Mouse (Mus musculus): ENCODE data around the gene Crabp2. TPM values are rescaled to one million over a fixed set of nuclear protein-coding genes. Genes with fewer than 3 reads are reported as not detected.
A peak's percentile ranks its signal among the peaks of the same experiment; 100 is the strongest.

Crabp2 gene
- total and polyA plus RNA-seq, 3 experiments, result 0.38 to 1.0 TPM; not detected in 1

DNA sequence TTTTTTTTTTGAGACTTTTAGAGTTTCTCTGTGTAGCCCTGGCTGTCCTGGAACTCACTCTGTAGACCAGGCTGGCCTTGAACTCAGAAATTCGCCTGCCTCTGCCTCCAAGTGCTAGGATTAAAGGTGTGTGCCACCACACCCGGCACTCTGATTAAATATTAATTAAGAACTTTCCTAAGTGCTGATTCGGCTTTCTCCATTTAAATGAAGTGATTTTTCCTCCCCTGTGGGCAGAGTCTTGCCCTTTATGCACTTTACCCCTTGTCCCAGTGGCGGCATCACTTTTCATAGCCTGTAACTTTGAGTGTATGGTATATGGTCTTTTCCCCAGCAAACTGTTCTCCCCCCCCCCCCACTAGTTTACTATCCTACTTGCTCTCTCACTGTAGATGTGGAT, 13.3 kb upstream of the Crabp2 start:
- dilution Hi-C loops (cut with MboI; ENCODE audit: extremely low pct_ligation_motif_present, extremely low pct_unique_long_range_greater_than_20kb, low sequenced_read_pairs), result no loop called here
- H3K27me3 ChIP-seq (replicated peaks), result no peaks in the 10 kb centered on the region
- no peak overlapping the region for H3K27ac ChIP-seq (ENCODE audit: insufficient read depth, low read depth)
- peaks cover 71% of the 10 kb centered on the region for H3K79me2 ChIP-seq (replicated peaks; ENCODE audit: control insufficient read depth, extremely low read depth, insufficient read depth, poor library complexity, severe bottlenecking)
- no peak overlapping the region for H3K4me2 ChIP-seq (ENCODE audit: insufficient read depth, low read depth, poor library complexity, severe bottlenecking)
- TF ChIP-seq JUND (conservative IDR thresholded peaks at IDR 0.05; ENCODE audit: low read depth, low read length), result no peak
- TF ChIP-seq ZMIZ1 (IDR thresholded peaks at IDR 0.05; ENCODE audit: low read depth, low read length), result no peak
- TF ChIP-seq JUN (IDR thresholded peaks at IDR 0.05; ENCODE audit: insufficient read depth, low read depth, low read length), result no peak
- TF ChIP-seq TCF12 (IDR thresholded peaks at IDR 0.05; ENCODE audit: low read depth, low read length), result no peak
- no peak for TF ChIP-seq ZNF384 (IDR thresholded peaks at IDR 0.05; ENCODE audit: low read depth, low read length)
- TF ChIP-seq ETS1 (conservative IDR thresholded peaks at IDR 0.05; ENCODE audit: low read depth, low read length), result no peak
- TF ChIP-seq RAD21 (IDR thresholded peaks at IDR 0.05; ENCODE audit: low read depth, low read length), result no peak
- no peaks in the 10 kb centered on the region for H3K9me3 ChIP-seq (replicated peaks; ENCODE audit: low read length)
- no peak overlapping the region for H3K4me3 ChIP-seq (replicated peaks in 1 of 3; ENCODE audit: low read depth in 2 of 3, low read length in 2 of 3, poor library complexity in 1 of 3)
- DNase-seq (ENCODE audit: extremely low read depth), result no peak
- H3K36me3 ChIP-seq (replicated peaks in 1 of 2; ENCODE audit: control insufficient read depth in 1 of 2, insufficient read depth in 1 of 2, low read length in 1 of 2), result peaks cover 52 to 79% of the 10 kb centered on the region in 2 experiments
- in situ Hi-C loops (cut with MboI; ENCODE audit: low pct_ligation_motif_present, low pct_unique_long_range_greater_than_20kb, low sequenced_read_pairs), result no loop called here
- peaks cover 10 to 58% of the 10 kb centered on the region in 2 experiments for H3K4me1 ChIP-seq (ENCODE audit: control insufficient read depth in 1 of 2, insufficient read depth in 2 of 2)
- H3K9ac ChIP-seq (ENCODE audit: insufficient read depth, low read depth), result no peak overlapping the region

DNA sequence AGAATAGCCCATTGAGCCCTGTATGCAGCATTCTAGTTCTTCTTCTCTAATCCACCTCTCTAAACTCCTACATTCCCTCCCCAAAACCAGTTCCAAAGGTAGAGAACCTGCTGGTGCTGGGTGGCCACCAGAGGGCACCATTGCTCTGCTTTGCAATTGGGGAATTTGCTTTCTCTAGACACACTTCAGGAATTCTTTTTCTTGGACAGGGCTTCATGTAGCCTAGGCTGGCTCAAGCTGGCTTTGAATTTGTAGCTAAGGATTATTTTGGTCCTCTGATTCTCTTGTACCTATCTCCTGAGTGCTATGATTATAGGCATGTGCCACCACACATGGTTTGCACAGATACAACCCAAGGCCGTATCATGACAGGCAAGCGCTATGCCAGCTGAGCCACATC, 12.7 kb upstream of the Crabp2 start:
- TF ChIP-seq TCF12 (IDR thresholded peaks at IDR 0.05; ENCODE audit: low read depth, low read length), result no peak
- no peak for TF ChIP-seq ZC3H11A (IDR thresholded peaks at IDR 0.05; ENCODE audit: low read depth, low read length)
- peak; percentile 70 for TF ChIP-seq RAD21 (IDR thresholded peaks at IDR 0.05; ENCODE audit: low read depth, low read length)
- no peak for TF ChIP-seq ZMIZ1 (IDR thresholded peaks at IDR 0.05; ENCODE audit: low read depth, low read length)
- TF ChIP-seq CTCF (conservative IDR thresholded peaks at IDR 0.05 in 1 of 2, IDR thresholded peaks at IDR 0.05 in 1 of 2; ENCODE audit: low read depth in 2 of 2, low read length in 2 of 2), result peak; percentile 86 to 92
- TF ChIP-seq SMC3 (IDR thresholded peaks at IDR 0.05; ENCODE audit: low read depth, low read length), result peak; percentile 72
- TF ChIP-seq POLR2A (IDR thresholded peaks at IDR 0.05; ENCODE audit: low read depth, low read length), result peak; percentile 33; the same call in 1 of the 2 replicates
- Histone ChIP-seq H3K36me3 (replicated peaks in 1 of 2; ENCODE audit: control insufficient read depth in 1 of 2, insufficient read depth in 1 of 2, low read length in 1 of 2) (peaks cover 55 to 83% of the 10 kb centered on the region in 2 experiments), H3K4me3 (replicated peaks in 1 of 3; ENCODE audit: low read depth in 2 of 3, low read length in 2 of 3, poor library complexity in 1 of 3) (no peak overlapping the region)

DNA sequence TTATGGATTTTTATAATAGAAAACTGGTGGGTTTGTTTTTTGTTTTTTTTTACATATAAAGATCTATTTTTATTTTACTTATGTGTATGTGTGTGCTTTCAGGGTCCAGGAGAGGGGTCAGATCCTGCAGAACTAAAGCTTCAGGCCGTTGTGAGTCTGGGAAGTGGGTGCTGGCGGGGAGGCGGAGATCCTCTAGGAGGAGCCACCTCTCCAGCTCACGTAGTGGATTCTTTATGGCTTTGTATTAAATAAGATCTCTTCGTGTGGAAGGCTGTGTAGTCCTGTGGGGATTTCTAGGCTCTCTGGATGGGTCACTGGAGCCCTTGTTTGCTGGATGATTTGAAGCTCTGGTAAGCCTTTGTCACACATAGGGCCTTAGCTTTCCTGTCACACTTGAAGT, 7.9 kb upstream of the Crabp2 start:
- Histone ChIP-seq H3K4me3 (replicated peaks in 1 of 3; ENCODE audit: low read depth in 2 of 3, low read length in 2 of 3, poor library complexity in 1 of 3) (no peak overlapping the region), H3K36me3 (replicated peaks in 1 of 2; ENCODE audit: control insufficient read depth in 1 of 2, insufficient read depth in 1 of 2, low read length in 1 of 2) (peaks cover 62 to 91% of the 10 kb centered on the region in 2 experiments), H3K27ac (ENCODE audit: insufficient read depth, low read depth) (no peak overlapping the region), H3K27me3 (replicated peaks) (no peaks in the 10 kb centered on the region), H3K4me1 (ENCODE audit: control insufficient read depth in 1 of 2, insufficient read depth in 2 of 2) (peaks cover 0 to 16% of the 10 kb centered on the region in 2 experiments; a peak in 2 of 4 replicates), H3K4me2 (ENCODE audit: insufficient read depth, low read depth, poor library complexity, severe bottlenecking) (no peak overlapping the region), H3K9ac (ENCODE audit: insufficient read depth, low read depth) (no peak overlapping the region), H3K79me2 (replicated peaks; ENCODE audit: control insufficient read depth, extremely low read depth, insufficient read depth, poor library complexity, severe bottlenecking) (peaks cover 22% of the 10 kb centered on the region), H3K9me3 (replicated peaks; ENCODE audit: low read length) (no peaks in the 10 kb centered on the region)
- TF ChIP-seq ELF1 (IDR thresholded peaks at IDR 0.05; ENCODE audit: low read depth, low read length), result no peak
- TF ChIP-seq USF2 (conservative IDR thresholded peaks at IDR 0.05; ENCODE audit: low read depth, low read length), result no peak
- no peak for TF ChIP-seq CTCF (conservative IDR thresholded peaks at IDR 0.05 in 1 of 2, IDR thresholded peaks at IDR 0.05 in 1 of 2; ENCODE audit: low read depth in 2 of 2, low read length in 2 of 2)
- TF ChIP-seq KAT2A (IDR thresholded peaks at IDR 0.05; ENCODE audit: insufficient replicate concordance, low read length), result no peak
- no peak for TF ChIP-seq PAX5 (IDR thresholded peaks at IDR 0.05; ENCODE audit: low read length)
- no peak for TF ChIP-seq CHD1 (IDR thresholded peaks at IDR 0.05; ENCODE audit: low read depth, low read length)
- no peak for TF ChIP-seq SIN3A (IDR thresholded peaks at IDR 0.05; ENCODE audit: low read length)
- TF ChIP-seq ZMIZ1 (IDR thresholded peaks at IDR 0.05; ENCODE audit: low read depth, low read length), result no peak
- TF ChIP-seq RCOR1 (conservative IDR thresholded peaks at IDR 0.05; ENCODE audit: low read depth, low read length), result no peak
- no peak for TF ChIP-seq ZC3H11A (IDR thresholded peaks at IDR 0.05; ENCODE audit: low read depth, low read length)
- no peak for TF ChIP-seq MAFK (IDR thresholded peaks at IDR 0.05; ENCODE audit: insufficient replicate concordance, low read length)
- no peak for TF ChIP-seq USF1 (IDR thresholded peaks at IDR 0.05; ENCODE audit: low read depth, low read length)
- no peak for TF ChIP-seq POLR2A (IDR thresholded peaks at IDR 0.05; ENCODE audit: low read depth, low read length)
- in situ Hi-C loops (cut with MboI; ENCODE audit: low pct_ligation_motif_present, low pct_unique_long_range_greater_than_20kb, low sequenced_read_pairs) (loop anchor here (5.0 kb wide), 1 partner anchor 37 kb away; no protein-coding TSS in a partner anchor), dilution Hi-C loops (cut with MboI; ENCODE audit: extremely low pct_ligation_motif_present, extremely low pct_unique_long_range_greater_than_20kb, low sequenced_read_pairs) (no loop called here)
- DNase-seq (ENCODE audit: extremely low read depth), result no peak

More for the DNA sequence above, 12.7 kb upstream of the Crabp2 start:
- Histone ChIP-seq H3K4me2 (ENCODE audit: insufficient read depth, low read depth, poor library complexity, severe bottlenecking) (peak overlapping the region; percentile 27; the same call in 1 of the 2 replicates), H3K9me3 (replicated peaks; ENCODE audit: low read length) (no peaks in the 10 kb centered on the region), H3K27ac (ENCODE audit: insufficient read depth, low read depth) (no peak overlapping the region), H3K27me3 (replicated peaks) (no peaks in the 10 kb centered on the region), H3K79me2 (replicated peaks; ENCODE audit: control insufficient read depth, extremely low read depth, insufficient read depth, poor library complexity, severe bottlenecking) (peaks cover 66% of the 10 kb centered on the region), H3K9ac (ENCODE audit: insufficient read depth, low read depth) (no peak overlapping the region), H3K4me1 (ENCODE audit: control insufficient read depth in 1 of 2, insufficient read depth in 2 of 2) (peaks cover 10 to 58% of the 10 kb centered on the region in 2 experiments)
- dilution Hi-C loops (cut with MboI; ENCODE audit: extremely low pct_ligation_motif_present, extremely low pct_unique_long_range_greater_than_20kb, low sequenced_read_pairs) (no loop called here), in situ Hi-C loops (cut with MboI; ENCODE audit: low pct_ligation_motif_present, low pct_unique_long_range_greater_than_20kb, low sequenced_read_pairs) (no loop called here)
- DNase-seq (ENCODE audit: extremely low read depth), result peak; percentile 57
